Mouse (Mus musculus) neural tube, embryonic 14.5 days (tissue): Measurements from ENCODE around the gene Dnah8. TPM values are rescaled to one million over a fixed set of nuclear protein-coding genes. Genes with fewer than 3 reads are reported as not detected.

Source experiments
- ATAC-seq: fragments of 200-750 bp; cut with Nextera tagmentation; 2 replicates; pipeline ENCODE4 v1.8.0; 2017; ENCODE audit warnings: low read depth, mild to moderate bottlenecking, moderate TSS enrichment, moderate library complexity
- H3K27ac ChIP-seq: fragments of 300-500 bp; sonication (generic); 2 replicates; pipeline ENCODE4 v1.5.1; 2014; ENCODE audit warnings: low read depth, mild to moderate bottlenecking, control low read depth, low read length, moderate library complexity, mixed read lengths
- H3K27me3 ChIP-seq: fragments of 300-500 bp; sonication (generic); 2 replicates; pipeline ENCODE4 v1.6.1; 2014; ENCODE audit warnings: low read length; ENCODE audit not compliant: control insufficient read depth, insufficient read depth
- H3K36me3 ChIP-seq: fragments of 300-500 bp; sonication (generic); 2 replicates; pipeline ENCODE4 v1.6.1; 2014; ENCODE audit warnings: low read length, mixed read lengths; ENCODE audit not compliant: control insufficient read depth, insufficient read depth
- H3K4me1 ChIP-seq: fragments of 300-500 bp; sonication (generic); 2 replicates; pipeline ENCODE4 v1.6.1; 2014; ENCODE audit warnings: low read length; ENCODE audit not compliant: control insufficient read depth, insufficient read depth
- H3K4me2 ChIP-seq: fragments of 300-500 bp; sonication (generic); 2 replicates; pipeline ENCODE4 v1.6.1; 2014; ENCODE audit warnings: mild to moderate bottlenecking, low read depth, low read length, control low read depth
- H3K4me3 ChIP-seq: fragments of 300-500 bp; sonication (generic); 2 replicates; pipeline ENCODE4 v1.5.1; 2014; ENCODE audit warnings: low read depth, low read length, control low read depth, mixed read lengths
- H3K9ac ChIP-seq: fragments of 300-500 bp; sonication (generic); replicated peaks from 2 replicates; pipeline ENCODE4 v1.6.1; 2014; ENCODE audit warnings: low read depth, mild to moderate bottlenecking, control low read depth, low read length, mixed read lengths
- H3K9me3 ChIP-seq: fragments of 300-500 bp; sonication (generic); 2 replicates; pipeline ENCODE4 v1.6.1; 2016; ENCODE audit warnings: low read length; ENCODE audit not compliant: control insufficient read depth
- WGBS: fragments of 180-500 bp; shearing (Covaris S2); extraction: QIAGEN DNeasy Blood & Tissue Kit; methylation state at CpG from one replicate; pipeline ENCODE4 v1.1.7; 2014; 5-methylcytosine and 5-hydroxymethylcytosine counted together
- polyA plus RNA-seq: library from polyadenylated mRNA; unstranded; fragments of >200 nt; fragmentation: Nextera tagmentation; extraction: Ambion mirVana; gene quantifications from 2 replicates; pipeline ENCODE4 v1.2.1, GENCODE M21; 2014

The Dnah8 gene
- polyA plus RNA-seq, 1 experiment from 2014 or later: 5.5 TPM

GRCm38 (mm10) chr17:30866281-30866680 is 242.1 kb downstream of the Dnah8 start:
- Histone ChIP-seq H3K9me3 (no peaks in the 10 kb centered on the region), H3K27ac (no peak overlapping the region), H3K9ac (no peak overlapping the region), H3K4me2 (no peak overlapping the region), H3K27me3 (no peaks in the 10 kb centered on the region), H3K4me1 (no peaks in the 10 kb centered on the region), H3K36me3 (no peaks in the 10 kb centered on the region), H3K4me3 (no peak overlapping the region)
- 65% methylated on average over 8 of the region's 8 CpGs for WGBS
- ATAC-seq: no peak

- Histone ChIP-seq H3K4me3 (no peak overlapping the region), H3K36me3 (no peaks in the 10 kb centered on the region), H3K27me3 (no peaks in the 10 kb centered on the region), H3K4me1 (no peaks in the 10 kb centered on the region), H3K9me3 (no peaks in the 10 kb centered on the region), H3K27ac (no peak overlapping the region), H3K4me2 (no peak overlapping the region), H3K9ac (no peak overlapping the region)
- ATAC-seq: no peak
- 77% methylated on average over 9 of the region's 9 CpGs for WGBS
Measured at GRCm38 (mm10) chr17:30866966-30867365, 242.8 kb downstream of the Dnah8 start.

- 29% methylated on average over 10 of the region's 10 CpGs for WGBS
- Histone ChIP-seq H3K4me1 (no peaks in the 10 kb centered on the region), H3K36me3 (no peaks in the 10 kb centered on the region), H3K4me2 (no peak overlapping the region), H3K9ac (no peak overlapping the region), H3K27me3 (no peaks in the 10 kb centered on the region), H3K9me3 (no peaks in the 10 kb centered on the region), H3K27ac (no peak overlapping the region), H3K4me3 (no peak overlapping the region)
- ATAC-seq: no peak
Measured at GRCm38 (mm10) chr17:30871040-30871439, 246.9 kb downstream of the Dnah8 start.

GRCm38 (mm10) chr17:30874276-30874675 is 250.1 kb downstream of the Dnah8 start:
- no peaks in the 10 kb centered on the region for H3K9me3 ChIP-seq
- whole genome bisulfite sequencing: 64% methylated on average over 15 of the region's 15 CpGs
- no peaks in the 10 kb centered on the region for H3K27me3 ChIP-seq
- no peak overlapping the region for H3K4me3 ChIP-seq
- no peaks in the 10 kb centered on the region for H3K36me3 ChIP-seq
- no peak overlapping the region for H3K4me2 ChIP-seq
- no peak overlapping the region for H3K27ac ChIP-seq
- no peak overlapping the region for H3K9ac ChIP-seq
- H3K4me1 ChIP-seq: no peaks in the 10 kb centered on the region
- no peak for ATAC-seq

GRCm38 (mm10) chr17:30877456-30877855 is 253.3 kb downstream of the Dnah8 start:
- WGBS: 77% methylated on average over 7 of the region's 7 CpGs
- no peak overlapping the region for H3K27ac ChIP-seq
- H3K4me3 ChIP-seq: no peak overlapping the region
- H3K9ac ChIP-seq: no peak overlapping the region
- H3K36me3 ChIP-seq: no peaks in the 10 kb centered on the region
- 0 out of 2 replicates have a peak, but pooled peaks cover under 1% of the 10 kb centered on the region for H3K4me1 ChIP-seq
- H3K27me3 ChIP-seq: no peaks in the 10 kb centered on the region
- ATAC-seq: no peak
- H3K4me2 ChIP-seq: no peak overlapping the region
- H3K9me3 ChIP-seq: no peaks in the 10 kb centered on the region

GRCm38 (mm10) chr17:30878626-30879025 is 254.5 kb downstream of the Dnah8 start:
- WGBS: 28% methylated on average over 6 of the region's 6 CpGs
- no peak for ATAC-seq
- no peak overlapping the region for H3K4me3 ChIP-seq
- no peaks in the 10 kb centered on the region for H3K36me3 ChIP-seq
- no peak overlapping the region for H3K4me2 ChIP-seq
- H3K27me3 ChIP-seq: no peaks in the 10 kb centered on the region
- no peak overlapping the region for H3K9ac ChIP-seq
- H3K27ac ChIP-seq: no peak overlapping the region
- peaks cover 8% of the 10 kb centered on the region; the same call in 1 of the 2 replicates for H3K4me1 ChIP-seq
- no peaks in the 10 kb centered on the region for H3K9me3 ChIP-seq

- no peak overlapping the region for H3K4me3 ChIP-seq
- peaks cover 8% of the 10 kb centered on the region; the same call in 1 of the 2 replicates for H3K4me1 ChIP-seq
- ATAC-seq: no peak
- no peaks in the 10 kb centered on the region for H3K27me3 ChIP-seq
- 83% methylated on average over 3 of the region's 3 CpGs for WGBS
- H3K36me3 ChIP-seq: no peaks in the 10 kb centered on the region
- no peak overlapping the region for H3K9ac ChIP-seq
- no peak overlapping the region for H3K4me2 ChIP-seq
- H3K27ac ChIP-seq: no peak overlapping the region
- H3K9me3 ChIP-seq: no peaks in the 10 kb centered on the region
Measured at GRCm38 (mm10) chr17:30880391-30880790, 256.2 kb downstream of the Dnah8 start.

GRCm38 (mm10) chr17:30881001-30881400 is 256.8 kb downstream of the Dnah8 start:
- no peak overlapping the region for H3K9ac ChIP-seq
- no peaks in the 10 kb centered on the region for H3K27me3 ChIP-seq
- no peak for ATAC-seq
- H3K4me2 ChIP-seq: no peak overlapping the region
- no peak overlapping the region for H3K4me3 ChIP-seq
- H3K9me3 ChIP-seq: no peaks in the 10 kb centered on the region
- H3K4me1 ChIP-seq: peaks cover 8% of the 10 kb centered on the region; the same call in 1 of the 2 replicates
- H3K27ac ChIP-seq: no peak overlapping the region
- H3K36me3 ChIP-seq: no peaks in the 10 kb centered on the region
- 59% methylated on average over 2 of the region's 2 CpGs for WGBS

GRCm38 (mm10) chr17:30882206-30882605 is 258.1 kb downstream of the Dnah8 start:
- H3K27ac ChIP-seq: no peak overlapping the region
- no peak overlapping the region for H3K4me2 ChIP-seq
- ATAC-seq: no peak
- whole genome bisulfite sequencing: 2% methylated on average over 6 of the region's 6 CpGs
- no peaks in the 10 kb centered on the region for H3K36me3 ChIP-seq
- no peak overlapping the region for H3K9ac ChIP-seq
- H3K27me3 ChIP-seq: no peaks in the 10 kb centered on the region
- peaks cover 8% of the 10 kb centered on the region; the same call in 1 of the 2 replicates for H3K4me1 ChIP-seq
- H3K9me3 ChIP-seq: no peaks in the 10 kb centered on the region
- no peak overlapping the region for H3K4me3 ChIP-seq
